Mouse (Mus musculus): Measurements from ENCODE around the gene Clec4a4.

GRCm38 (mm10) chr6:123005591-123005990, 15.4 kb downstream of the Clec4a4 start:
- TF ChIP-seq POLR2A (IDR thresholded peaks at IDR 0.05; ENCODE audit: borderline replicate concordance, extremely low read depth, low read depth, low read length) (no peak), CTCF (IDR thresholded peaks at IDR 0.05; ENCODE audit: insufficient read depth, low read length) (no peak)
